Mouse (Mus musculus): ENCODE data around the gene Zfp853. TPM values are rescaled to one million over a fixed set of nuclear protein-coding genes. Genes with fewer than 3 reads are reported as not detected.
A peak's percentile ranks its signal among the peaks of the same experiment; 100 is the strongest.

The Zfp853 gene
- polyA plus RNA-seq, 1 experiment: 10.4 TPM

- H3K4me3 ChIP-seq (ENCODE audit: insufficient read depth, low read length): no peak overlapping the region
- no peak overlapping the region for H3K27ac ChIP-seq (ENCODE audit: insufficient read depth, low read length)
- no peak for TF ChIP-seq CTCF (IDR thresholded peaks at IDR 0.05; ENCODE audit: extremely low read depth, insufficient read depth, low read length)
- TF ChIP-seq POLR2A (IDR thresholded peaks at IDR 0.05; ENCODE audit: extremely low read depth, insufficient read depth, low read length): no peak
- H3K4me1 ChIP-seq (ENCODE audit: control insufficient read depth, insufficient read depth, low read length): no peaks in the 10 kb centered on the region
These were observed 4.6 kb upstream of the Zfp853 start for GRCm38 (mm10) chr5:143297986-143298385.

DNA sequence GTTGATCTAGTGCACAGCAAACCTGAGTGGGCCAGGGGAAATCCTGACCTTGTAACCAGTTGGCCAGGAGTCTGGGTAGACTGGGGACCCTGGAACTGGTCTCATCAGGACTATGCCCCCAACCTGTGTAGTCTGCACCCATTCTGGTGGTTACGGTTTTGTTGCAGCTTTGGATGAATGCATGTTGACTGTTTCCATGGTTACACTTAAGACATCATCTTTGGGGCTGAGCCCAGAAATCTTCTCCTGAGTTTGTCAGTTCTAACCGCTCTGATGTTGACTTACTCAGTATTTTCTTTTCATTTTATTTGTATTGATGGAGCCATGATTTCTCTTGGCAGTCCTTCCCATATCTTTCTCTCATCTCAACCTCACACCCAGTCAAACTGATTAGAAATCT, 1.9 kb upstream of the Zfp853 start:
- no peak overlapping the region for H3K27ac ChIP-seq (ENCODE audit: insufficient read depth, low read length)
- no peak for TF ChIP-seq CTCF (IDR thresholded peaks at IDR 0.05; ENCODE audit: extremely low read depth, insufficient read depth, low read length)
- TF ChIP-seq POLR2A (IDR thresholded peaks at IDR 0.05; ENCODE audit: extremely low read depth, insufficient read depth, low read length): no peak
- no peak overlapping the region for H3K4me3 ChIP-seq (ENCODE audit: insufficient read depth, low read length)

GRCm38 (mm10) chr5:143294862-143295261, 1.4 kb upstream of the Zfp853 start:
- Histone ChIP-seq H3K27ac (ENCODE audit: insufficient read depth, low read length) (no peak overlapping the region), H3K4me1 (ENCODE audit: control insufficient read depth, insufficient read depth, low read length) (no peaks in the 10 kb centered on the region), H3K4me3 (ENCODE audit: insufficient read depth, low read length) (no peak overlapping the region)
- TF ChIP-seq POLR2A (IDR thresholded peaks at IDR 0.05; ENCODE audit: extremely low read depth, insufficient read depth, low read length) (no peak), CTCF (IDR thresholded peaks at IDR 0.05; ENCODE audit: extremely low read depth, insufficient read depth, low read length) (no peak)

More for the DNA sequence above, 1.9 kb upstream of the Zfp853 start:
- H3K4me1 ChIP-seq (ENCODE audit: control insufficient read depth, insufficient read depth, low read length): no peaks in the 10 kb centered on the region

DNA sequence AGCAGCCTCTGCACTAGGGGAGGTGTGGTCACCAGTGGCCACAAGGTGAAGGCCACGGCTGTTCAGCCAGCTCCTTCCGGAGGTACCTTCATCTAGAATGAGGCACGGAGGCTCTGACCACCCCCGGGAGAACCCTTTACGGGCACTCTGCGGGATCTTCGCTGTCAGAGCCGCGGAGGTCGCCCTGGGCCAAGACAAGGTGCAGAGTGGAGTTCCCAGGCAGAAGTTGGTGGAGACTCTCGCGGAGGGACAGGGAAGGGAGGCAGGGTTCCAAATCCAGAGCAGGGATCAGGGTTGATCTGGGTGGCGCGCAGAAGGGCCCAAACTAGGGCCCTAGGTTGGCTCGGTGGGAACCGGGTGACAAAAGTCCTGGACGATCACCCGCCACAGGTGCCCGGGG, 544 bp downstream of the Zfp853 start:
- H3K27ac ChIP-seq (ENCODE audit: insufficient read depth, low read length): no peak overlapping the region
- H3K4me3 ChIP-seq (ENCODE audit: insufficient read depth, low read length): peak overlapping the region; percentile 48
- TF ChIP-seq POLR2A (IDR thresholded peaks at IDR 0.05; ENCODE audit: extremely low read depth, insufficient read depth, low read length): no peak
- TF ChIP-seq CTCF (IDR thresholded peaks at IDR 0.05; ENCODE audit: extremely low read depth, insufficient read depth, low read length): no peak
- no peaks in the 10 kb centered on the region for H3K4me1 ChIP-seq (ENCODE audit: control insufficient read depth, insufficient read depth, low read length)

DNA sequence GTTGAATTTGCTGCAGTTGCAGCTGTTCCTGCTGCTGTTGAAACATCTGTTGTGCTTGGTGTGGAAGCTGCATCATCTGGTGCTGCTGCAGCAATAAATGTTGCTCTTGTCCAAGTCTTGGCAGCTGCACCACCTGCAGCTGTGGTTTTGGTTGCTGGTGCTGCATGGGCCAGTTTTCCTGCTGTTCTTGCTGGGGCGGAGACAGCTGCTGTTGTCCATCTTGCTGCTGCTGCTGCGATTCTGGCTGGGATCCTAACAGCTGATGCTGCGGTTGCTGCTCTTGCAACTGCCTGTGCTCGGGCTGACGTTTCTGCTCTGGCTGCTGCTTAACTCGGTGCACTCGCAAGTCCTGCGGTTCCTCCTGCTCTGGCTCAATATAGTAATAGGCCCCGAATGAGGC, 4.1 kb downstream of the Zfp853 start:
- TF ChIP-seq POLR2A (IDR thresholded peaks at IDR 0.05; ENCODE audit: extremely low read depth, insufficient read depth, low read length) (no peak), CTCF (IDR thresholded peaks at IDR 0.05; ENCODE audit: extremely low read depth, insufficient read depth, low read length) (no peak)
- H3K4me3 ChIP-seq (ENCODE audit: insufficient read depth, low read length): no peak overlapping the region

GRCm38 (mm10) chr5:143288378-143288911, 5.0 kb downstream of the Zfp853 start:
- TF ChIP-seq POLR2A (IDR thresholded peaks at IDR 0.05; ENCODE audit: extremely low read depth, insufficient read depth, low read length) (no peak), CTCF (IDR thresholded peaks at IDR 0.05; ENCODE audit: extremely low read depth, insufficient read depth, low read length) (no peak)
- Histone ChIP-seq H3K27ac (ENCODE audit: insufficient read depth, low read length) (no peak overlapping the region), H3K4me3 (ENCODE audit: insufficient read depth, low read length) (no peak overlapping the region), H3K4me1 (ENCODE audit: control insufficient read depth, insufficient read depth, low read length) (no peaks in the 10 kb centered on the region)

More for the DNA sequence above, 4.1 kb downstream of the Zfp853 start:
- Histone ChIP-seq H3K4me1 (ENCODE audit: control insufficient read depth, insufficient read depth, low read length) (no peaks in the 10 kb centered on the region), H3K27ac (ENCODE audit: insufficient read depth, low read length) (no peak overlapping the region)

DNA sequence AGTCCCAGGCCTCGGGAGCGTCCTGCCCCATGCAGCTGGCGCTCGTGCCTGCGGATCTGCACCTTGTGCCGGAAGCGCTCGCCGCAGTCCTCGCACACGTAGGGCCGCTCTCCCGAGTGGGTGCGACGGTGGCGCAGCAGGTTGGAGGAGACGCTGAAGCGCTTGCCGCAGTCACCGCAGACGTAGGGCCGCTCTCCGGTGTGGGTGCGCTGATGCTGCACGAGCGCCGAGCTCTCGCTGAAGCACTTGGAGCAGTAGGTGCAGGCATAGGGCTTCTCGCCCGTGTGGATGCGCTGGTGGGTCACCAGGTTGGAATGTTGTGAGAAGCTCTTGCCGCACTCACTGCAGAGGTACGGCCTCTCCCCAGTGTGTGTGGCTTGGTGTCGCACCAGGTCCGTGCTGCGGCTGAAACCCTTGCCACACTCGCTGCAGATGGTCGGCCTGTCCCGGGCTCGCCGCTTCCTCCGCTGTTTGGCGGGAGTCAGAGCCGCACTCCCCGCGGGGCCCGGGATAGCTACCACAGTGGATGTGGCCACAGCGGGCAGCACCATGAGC, 5.6 kb downstream of the Zfp853 start:
- no peak overlapping the region for H3K27ac ChIP-seq (ENCODE audit: insufficient read depth, low read length)
- H3K4me3 ChIP-seq (ENCODE audit: insufficient read depth, low read length): no peak overlapping the region
- no peaks in the 10 kb centered on the region for H3K4me1 ChIP-seq (ENCODE audit: control insufficient read depth, insufficient read depth, low read length)
- no peak for TF ChIP-seq CTCF (IDR thresholded peaks at IDR 0.05; ENCODE audit: extremely low read depth, insufficient read depth, low read length)
- no peak for TF ChIP-seq POLR2A (IDR thresholded peaks at IDR 0.05; ENCODE audit: extremely low read depth, insufficient read depth, low read length)

GRCm38 (mm10) chr5:143284762-143285161, 8.7 kb downstream of the Zfp853 start:
- TF ChIP-seq CTCF (IDR thresholded peaks at IDR 0.05; ENCODE audit: extremely low read depth, insufficient read depth, low read length) (peak; percentile 39), POLR2A (IDR thresholded peaks at IDR 0.05; ENCODE audit: extremely low read depth, insufficient read depth, low read length) (no peak)
- Histone ChIP-seq H3K4me3 (ENCODE audit: insufficient read depth, low read length) (no peak overlapping the region), H3K4me1 (ENCODE audit: control insufficient read depth, insufficient read depth, low read length) (no peaks in the 10 kb centered on the region), H3K27ac (ENCODE audit: insufficient read depth, low read length) (no peak overlapping the region)

GRCm38 (mm10) chr5:143279247-143279646, 14.2 kb downstream of the Zfp853 start:
- TF ChIP-seq CTCF (IDR thresholded peaks at IDR 0.05; ENCODE audit: extremely low read depth, insufficient read depth, low read length) (no peak), POLR2A (IDR thresholded peaks at IDR 0.05; ENCODE audit: extremely low read depth, insufficient read depth, low read length) (no peak)
- H3K4me3 ChIP-seq (ENCODE audit: insufficient read depth, low read length): no peak overlapping the region
- no peak overlapping the region for H3K27ac ChIP-seq (ENCODE audit: insufficient read depth, low read length)
- H3K4me1 ChIP-seq (ENCODE audit: control insufficient read depth, insufficient read depth, low read length): no peaks in the 10 kb centered on the region

DNA sequence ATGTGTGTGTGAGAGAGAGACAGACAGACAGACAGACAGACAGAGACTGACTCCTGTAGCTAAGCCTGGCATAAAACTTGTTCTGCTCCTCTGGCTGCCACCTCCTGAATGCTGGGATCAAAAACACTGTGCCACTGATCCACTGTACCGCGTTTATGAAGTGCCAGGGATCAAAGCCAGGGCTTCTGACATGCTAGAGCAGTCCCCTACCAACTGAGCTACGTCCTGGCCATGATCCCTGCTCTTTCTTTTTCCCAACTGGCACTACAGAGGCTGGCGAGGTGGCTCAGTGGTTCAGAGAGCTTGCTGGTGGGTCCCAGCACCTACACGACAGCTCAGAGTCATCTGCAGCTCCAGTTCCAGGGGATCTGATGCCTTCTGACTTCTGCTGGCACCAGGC, 17.7 kb downstream of the Zfp853 start:
- Histone ChIP-seq H3K4me1 (ENCODE audit: control insufficient read depth, insufficient read depth, low read length) (peaks cover 3% of the 10 kb centered on the region), H3K27ac (ENCODE audit: insufficient read depth, low read length) (no peak overlapping the region), H3K4me3 (ENCODE audit: insufficient read depth, low read length) (no peak overlapping the region)
- no peak for TF ChIP-seq POLR2A (IDR thresholded peaks at IDR 0.05; ENCODE audit: extremely low read depth, insufficient read depth, low read length)
- TF ChIP-seq CTCF (IDR thresholded peaks at IDR 0.05; ENCODE audit: extremely low read depth, insufficient read depth, low read length): no peak

Data from cortical plate, adult 2 months (tissue).